Mouse (Mus musculus) cortical plate, adult 2 months (tissue): ENCODE data around the gene Ccdc124. TPM values are rescaled to one million over a fixed set of nuclear protein-coding genes. Genes with fewer than 3 reads are reported as not detected.
A peak's percentile ranks its signal among the peaks of the same experiment; 100 is the strongest.

Source experiments
- H3K27ac ChIP-seq: fragments of 200-500 bp; 2 replicates; pipeline ENCODE4 v1.5.1; 2012; ENCODE audit warnings: low read length, control low read depth, inconsistent platforms; ENCODE audit not compliant: insufficient read depth
- H3K4me1 ChIP-seq: fragments of 200-500 bp; 2 replicates; pipeline ENCODE4 v1.6.1; 2011; ENCODE audit warnings: low read length; ENCODE audit not compliant: control insufficient read depth, insufficient read depth
- H3K4me3 ChIP-seq: fragments of 200-500 bp; 2 replicates; pipeline ENCODE4 v1.5.1; 2011; ENCODE audit warnings: mild to moderate bottlenecking, low read length, control low read depth; ENCODE audit not compliant: insufficient read depth
- CTCF ChIP-seq: fragments of 200-500 bp; IDR thresholded peaks from 2 replicates; pipeline ENCODE4 v1.5.1; 2011; ENCODE audit warnings: mild to moderate bottlenecking, control low read depth, low read length; ENCODE audit not compliant: insufficient read depth; ENCODE audit errors: extremely low read depth
- POLR2A ChIP-seq: fragments of 200-500 bp; IDR thresholded peaks from 2 replicates; pipeline ENCODE4 v1.6.1; 2011; ENCODE audit warnings: mild to moderate bottlenecking, low read length, control low read depth; ENCODE audit not compliant: insufficient read depth; ENCODE audit errors: extremely low read depth
- polyA plus RNA-seq: library from polyadenylated mRNA; depleted of rRNA; stranded (reverse); fragments of >200 nt; gene quantifications from 2 replicates; pipeline ENCODE4 v1.2.3, GENCODE M21; 2012

Ccdc124 gene
- polyA plus RNA-seq, 1 experiment: 176 TPM

DNA sequence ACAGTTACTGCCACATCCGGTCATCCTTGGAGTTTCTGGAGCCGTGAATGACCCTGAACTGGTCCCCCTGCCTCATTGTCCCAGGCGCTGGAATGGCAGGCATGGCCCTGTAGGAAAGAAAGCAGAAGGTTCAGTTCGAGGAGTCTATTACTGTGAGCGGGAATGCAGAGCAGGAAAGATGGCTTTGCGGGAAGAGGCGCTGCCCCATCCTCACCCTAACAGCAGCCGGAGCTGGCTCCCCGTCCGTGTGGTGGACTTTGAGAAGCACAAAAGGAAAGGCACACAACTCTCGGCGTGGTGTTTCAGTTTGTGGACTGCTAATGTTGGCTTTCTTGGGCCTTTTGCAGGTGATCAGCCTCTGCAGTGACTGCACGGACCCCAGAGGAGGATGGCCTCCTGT is 706 bp upstream of the Ccdc124 start:
- H3K4me3 ChIP-seq: no peak overlapping the region
- H3K4me1 ChIP-seq: no peaks in the 10 kb centered on the region
- TF ChIP-seq POLR2A (no peak), CTCF (no peak)
- no peak overlapping the region for H3K27ac ChIP-seq

DNA sequence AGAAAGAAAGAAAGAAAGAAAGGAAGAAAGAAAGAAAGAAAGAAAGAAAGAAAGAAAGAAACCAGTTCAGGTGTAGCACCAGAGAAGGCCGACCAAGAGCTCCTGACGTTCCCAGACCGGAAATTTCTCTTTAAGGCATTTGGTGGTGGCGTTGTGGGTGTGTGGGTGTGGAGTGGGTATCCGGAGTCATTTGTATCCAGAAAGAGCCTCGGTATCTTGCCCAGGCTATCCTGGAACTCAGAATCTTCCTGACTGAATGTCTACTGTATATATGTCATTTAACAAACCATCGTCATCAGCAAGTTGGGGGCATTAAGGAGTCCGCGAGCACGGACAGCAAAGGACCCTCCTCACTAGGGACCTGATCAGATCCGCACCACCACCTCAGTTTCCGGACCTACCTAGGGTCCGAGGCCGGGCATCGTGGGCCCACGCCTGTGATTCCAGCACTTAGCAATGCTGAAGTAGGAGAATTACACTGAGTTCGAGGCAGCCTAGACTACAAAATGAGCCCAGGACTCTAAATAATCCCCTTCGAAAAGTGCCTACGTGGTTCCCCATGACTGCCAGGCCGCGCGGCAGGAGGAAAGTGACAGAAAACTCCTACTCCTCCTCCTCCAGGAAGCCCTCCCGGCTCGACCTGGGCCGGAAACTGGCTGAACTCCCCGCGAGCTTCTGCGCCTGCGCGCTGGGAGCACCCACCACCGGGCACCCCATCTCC is 932 bp downstream of the Ccdc124 start:
- TF ChIP-seq CTCF (no peak), POLR2A (no peak)

DNA sequence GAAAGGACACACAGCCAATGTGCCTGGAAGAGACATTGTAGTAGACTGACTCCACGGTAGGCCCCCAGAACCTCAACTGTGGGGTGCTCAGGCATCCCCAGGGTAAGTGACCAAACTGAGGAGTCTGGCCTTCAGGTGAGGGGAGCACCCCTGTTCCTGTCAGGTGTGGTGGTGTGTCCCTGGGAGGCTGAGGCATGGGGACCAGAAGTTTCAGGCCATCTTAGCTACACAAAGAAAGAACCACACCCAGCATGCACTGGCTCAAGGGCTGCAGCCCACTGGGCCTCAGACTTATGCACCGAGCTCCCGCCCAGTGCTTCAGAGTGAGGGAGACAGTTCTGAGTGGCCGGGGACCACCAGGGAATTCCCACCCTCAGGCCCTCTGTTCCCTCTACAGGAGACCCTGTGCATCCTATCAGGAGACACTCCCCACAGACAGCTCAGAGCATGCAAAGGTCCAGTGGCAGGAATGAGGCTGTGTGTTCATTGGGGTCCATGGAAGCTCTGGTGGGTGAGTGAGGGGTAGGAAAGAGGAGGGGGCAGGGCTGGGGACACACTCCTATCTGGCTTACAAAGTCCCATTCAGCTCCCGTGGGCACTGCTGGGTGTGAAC is 2.4 kb downstream of the Ccdc124 start:
- TF ChIP-seq POLR2A: no peak
- TF ChIP-seq CTCF: no peak
- no peak overlapping the region for H3K4me3 ChIP-seq
- H3K27ac ChIP-seq: no peak overlapping the region
- no peaks in the 10 kb centered on the region for H3K4me1 ChIP-seq

More for the DNA sequence above, 932 bp downstream of the Ccdc124 start:
- Histone ChIP-seq H3K27ac (peak overlapping the region; percentile 31; the same call in 1 of the 2 replicates), H3K4me3 (peak overlapping the region; percentile 71), H3K4me1 (no peaks in the 10 kb centered on the region)

DNA sequence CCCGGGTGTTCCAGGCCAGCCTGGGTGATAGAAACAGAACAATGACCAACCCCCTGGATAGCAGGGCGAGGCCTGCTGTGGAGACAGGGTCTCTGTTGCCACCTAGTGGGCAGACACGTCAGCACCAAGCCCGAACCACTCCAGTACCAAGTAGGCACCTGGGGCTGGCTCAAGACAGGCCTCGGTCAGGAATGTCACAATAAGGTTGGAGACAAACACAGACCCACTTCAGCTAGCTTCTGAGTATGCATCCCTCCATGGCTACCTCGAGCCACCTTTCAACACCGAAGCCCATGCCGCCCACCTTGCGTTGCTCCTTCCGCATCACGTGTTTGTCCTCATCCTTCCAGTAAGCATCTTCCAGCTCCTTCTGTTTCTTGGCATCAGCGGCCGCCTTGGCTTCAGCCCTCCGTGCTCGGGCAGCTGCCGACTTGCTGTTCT is 4.1 kb downstream of the Ccdc124 start:
- no peak for TF ChIP-seq POLR2A
- peak; percentile 88 for TF ChIP-seq CTCF
- H3K4me1 ChIP-seq: no peaks in the 10 kb centered on the region; the same call in 1 of the 2 replicates
- no peak overlapping the region for H3K4me3 ChIP-seq
- no peak overlapping the region for H3K27ac ChIP-seq

GRCm38 (mm10) chr8:70869199-70869571 is 4.5 kb downstream of the Ccdc124 start:
- H3K27ac ChIP-seq: no peak overlapping the region

GRCm38 (mm10) chr8:70868559-70869198 is 5.1 kb downstream of the Ccdc124 start:
- H3K4me3 ChIP-seq: no peak overlapping the region
- no peak for TF ChIP-seq CTCF
- TF ChIP-seq POLR2A: no peak
- no peak overlapping the region for H3K27ac ChIP-seq
- H3K4me1 ChIP-seq: no peaks in the 10 kb centered on the region; the same call in 1 of the 2 replicates

More at GRCm38 (mm10) chr8:70869199-70869571, 4.5 kb downstream of the Ccdc124 start:
- Histone ChIP-seq H3K4me3 (no peak overlapping the region), H3K4me1 (no peaks in the 10 kb centered on the region; the same call in 1 of the 2 replicates)
- TF ChIP-seq POLR2A: no peak

DNA sequence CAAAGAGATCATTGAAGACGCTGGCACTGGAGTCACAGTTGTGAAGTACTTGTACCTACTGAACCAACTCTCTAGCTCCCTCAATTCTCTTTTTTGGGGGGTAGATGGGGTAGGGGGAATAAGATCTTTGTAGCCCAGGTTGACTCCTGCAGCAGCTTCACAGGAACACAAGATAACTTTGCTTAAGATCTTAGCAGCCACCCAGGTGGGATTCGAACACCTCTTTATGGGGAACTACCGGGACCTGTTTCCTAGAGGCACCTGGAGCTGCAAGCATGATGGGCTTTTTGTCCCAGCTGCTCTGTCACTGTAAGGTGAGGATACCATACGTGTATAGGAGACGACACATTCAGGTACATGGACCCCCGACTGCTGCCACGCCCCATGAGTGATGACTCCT is 7.2 kb downstream of the Ccdc124 start:
- H3K27ac ChIP-seq: no peak overlapping the region
- no peak overlapping the region for H3K4me3 ChIP-seq
- TF ChIP-seq POLR2A (no peak), CTCF (no peak)
- H3K4me1 ChIP-seq: no peaks in the 10 kb centered on the region; the same call in 1 of the 2 replicates

DNA sequence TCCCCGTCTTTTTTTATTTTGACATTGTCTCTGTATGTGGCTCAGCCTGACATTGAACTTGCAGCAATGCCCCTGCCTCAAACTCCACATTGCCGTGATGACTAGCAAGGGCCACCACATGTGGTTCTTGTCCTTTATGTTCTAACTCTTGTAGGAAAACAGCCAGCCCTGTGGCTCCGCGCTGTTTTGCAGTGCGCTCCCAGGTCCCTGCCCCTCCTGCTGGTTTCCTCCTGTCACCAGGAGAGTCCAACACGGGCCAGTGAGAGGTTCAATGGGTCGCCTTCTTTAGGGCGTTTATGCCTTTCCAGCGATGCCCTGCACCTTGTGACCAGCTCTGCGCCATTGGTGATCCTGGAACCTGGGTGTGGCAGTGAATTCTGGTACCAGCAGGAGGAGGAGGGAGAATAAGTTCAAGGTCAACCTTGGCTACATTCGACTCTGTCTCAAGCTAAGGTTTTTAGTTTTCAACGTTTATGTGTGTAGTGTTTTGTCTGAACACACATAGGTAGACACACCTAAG is 7.7 kb downstream of the Ccdc124 start:
- Histone ChIP-seq H3K27ac (no peak overlapping the region), H3K4me1 (no peaks in the 10 kb centered on the region; the same call in 1 of the 2 replicates), H3K4me3 (peak overlapping the region; percentile 43)
- TF ChIP-seq POLR2A: no peak
- no peak for TF ChIP-seq CTCF

GRCm38 (mm10) chr8:70865350-70866000 is 8.3 kb downstream of the Ccdc124 start:
- Histone ChIP-seq H3K4me3 (peak overlapping the region; percentile 43), H3K27ac (no peak overlapping the region), H3K4me1 (no peaks in the 10 kb centered on the region; the same call in 1 of the 2 replicates)
- TF ChIP-seq POLR2A (peak; percentile 41; the same call in 1 of the 2 replicates), CTCF (no peak)
